Mouse (Mus musculus) left cerebral cortex, postnatal 14 days (tissue): ENCODE measurements around the gene Bahcc1. TPM values are rescaled to one million over a fixed set of nuclear protein-coding genes. Genes with fewer than 3 reads are reported as not detected.

Experiments used
- DNase-seq, 2 experiments: peaks; one replicate each; pipeline ENCODE4 v3.0.0; 2021 to 2022; ENCODE audit warnings: low spot score in 2 of 2, mixed read lengths in 1 of 2
- intact Hi-C: fragments of 180-260 bp; cut with DNase I; formaldehyde crosslinking; loops from one replicate; pipeline ENCODE4 v1.15.1; 2025
- total RNA-seq, 2 experiments: library from RNA; stranded (reverse); gene quantifications; 2 replicates each; pipeline ENCODE4 v1.2.3; 2021

Bahcc1 gene
- total RNA-seq, 2 experiments from 2014 or later: 16.4 to 17.6 TPM

GRCm38 (mm10) chr11:120269007-120269406 lies 36.3 kb downstream of the Bahcc1 start:
- no peak for DNase-seq
- intact Hi-C loops: loop anchor here (5.0 kb wide), 1 partner anchor 38 kb away; no protein-coding TSS in a partner anchor

- peak in 1 of 2 experiments; percentile 46 for DNase-seq
- intact Hi-C loops: loop anchor here (5.0 kb wide), 1 partner anchor 38 kb away; no protein-coding TSS in a partner anchor
These were observed 36.9 kb downstream of the Bahcc1 start for GRCm38 (mm10) chr11:120269498-120270104.

- intact Hi-C loops: no loop called here
- DNase-seq: peak; percentile 53 to 63
These were observed 46.6 kb downstream of the Bahcc1 start for GRCm38 (mm10) chr11:120279335-120279734.

DNA sequence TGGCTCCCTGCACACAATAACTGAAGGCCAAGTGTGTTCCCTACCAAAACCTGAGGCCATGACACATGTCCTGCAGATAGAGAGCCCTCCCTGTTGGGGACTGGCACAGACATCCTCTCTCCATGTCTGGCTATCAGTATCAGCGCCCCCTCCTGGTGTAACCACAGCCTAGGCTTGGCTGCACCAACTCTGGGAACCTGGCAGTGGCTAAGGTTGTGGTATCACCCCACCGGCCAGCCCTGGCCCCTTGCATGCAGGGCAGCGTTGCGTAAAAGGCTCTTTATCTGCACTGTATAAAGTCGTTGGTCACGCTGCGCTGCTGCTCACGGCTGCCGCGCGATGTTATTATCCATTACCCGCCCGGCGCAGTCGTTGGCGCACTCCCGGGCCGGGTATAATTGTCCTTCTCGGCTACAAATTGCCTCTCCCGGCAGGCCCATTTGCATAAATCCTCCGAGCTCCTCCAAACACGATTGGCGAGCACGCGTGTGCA lies 47.6 kb downstream of the Bahcc1 start:
- DNase-seq: peak in 1 of 2 experiments; percentile 43
- intact Hi-C loops: no loop called here

DNA sequence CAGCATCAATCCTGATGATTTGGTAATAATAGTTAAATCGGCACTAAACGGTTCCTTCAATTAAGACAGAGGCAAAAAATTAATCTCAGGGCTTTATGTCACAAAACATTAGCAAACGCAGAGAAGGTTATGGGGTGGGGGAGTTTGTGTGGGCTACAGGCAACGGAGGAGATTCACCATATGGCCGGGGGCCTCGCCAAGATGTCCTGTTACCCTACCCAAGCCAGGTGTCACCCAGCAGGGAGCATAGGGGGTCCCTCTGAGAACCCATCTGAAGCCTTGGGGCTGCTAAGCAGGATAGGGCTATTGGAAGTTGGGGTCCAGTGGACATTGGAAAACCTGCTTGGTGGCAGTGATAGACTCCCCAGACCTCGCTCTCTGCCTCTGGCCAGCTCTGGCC lies 48.0 kb downstream of the Bahcc1 start:
- intact Hi-C loops: no loop called here
- no peak for DNase-seq

DNA sequence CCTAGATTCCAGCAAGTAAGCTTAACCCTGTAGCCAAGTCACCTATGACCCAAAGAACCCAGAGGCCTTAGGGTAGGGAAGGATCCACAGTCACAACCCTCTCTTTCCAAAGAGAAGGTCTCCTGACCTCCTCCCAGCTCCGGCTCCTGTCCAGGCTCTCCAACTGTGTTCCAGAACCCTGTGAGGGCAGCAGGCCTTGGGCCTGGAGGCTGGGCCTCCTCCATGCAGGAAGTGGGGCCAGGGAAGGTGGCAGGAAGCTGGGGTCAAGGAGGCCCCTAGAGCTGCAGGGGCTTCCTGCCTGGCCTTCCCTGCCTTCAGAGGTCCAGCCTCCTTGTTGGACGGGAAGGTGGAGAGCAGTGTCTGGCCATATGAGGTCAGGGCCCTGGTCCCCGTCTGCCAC lies 48.5 kb downstream of the Bahcc1 start:
- DNase-seq: no peak
- intact Hi-C loops: no loop called here

DNA sequence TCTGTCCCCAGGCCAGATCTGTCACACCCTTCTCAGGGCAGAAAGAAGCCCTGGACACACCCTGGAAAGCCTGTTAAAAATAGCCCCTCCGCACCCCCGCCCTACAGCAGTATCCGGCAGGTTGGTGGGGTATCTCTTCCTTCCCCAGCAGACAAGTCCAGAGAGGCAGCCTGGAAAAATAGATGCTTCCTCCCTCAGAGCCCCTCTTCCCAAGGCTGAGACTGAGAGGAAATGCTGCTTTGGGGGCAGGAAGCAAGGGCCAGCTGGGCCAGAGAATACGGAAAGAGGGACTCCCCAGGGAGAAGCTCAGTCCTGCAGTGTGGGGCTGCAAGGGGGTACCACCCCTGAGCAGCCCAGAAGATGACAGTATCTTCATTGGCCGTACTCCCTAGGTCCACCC lies 50.8 kb downstream of the Bahcc1 start:
- no peak for DNase-seq

GRCm38 (mm10) chr11:120289644-120290043 lies 56.9 kb downstream of the Bahcc1 start:
- intact Hi-C loops: no loop called here
- no peak for DNase-seq

More for the DNA sequence above, 50.8 kb downstream of the Bahcc1 start:
- intact Hi-C loops: no loop called here

DNA sequence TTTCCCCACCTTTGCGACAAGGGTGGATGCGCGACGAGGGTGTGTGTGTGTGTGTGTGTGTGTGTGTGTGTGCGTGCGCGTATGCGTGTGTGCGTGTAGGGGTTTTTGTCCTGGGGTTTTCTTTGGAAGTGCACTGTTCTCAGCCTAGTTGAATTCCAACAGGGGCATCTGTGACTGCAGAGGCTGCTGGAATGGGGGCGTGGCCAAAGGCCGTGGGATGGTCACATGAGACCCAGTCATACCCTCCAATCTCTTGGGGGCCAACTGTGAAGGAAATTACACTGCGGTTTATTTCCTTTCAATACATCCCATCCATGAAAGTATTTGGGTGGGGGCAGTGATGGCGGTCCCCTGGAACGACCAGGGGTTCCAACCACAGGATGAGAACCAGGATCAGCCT lies 57.5 kb downstream of the Bahcc1 start:
- no peak for DNase-seq
- intact Hi-C loops: no loop called here

DNA sequence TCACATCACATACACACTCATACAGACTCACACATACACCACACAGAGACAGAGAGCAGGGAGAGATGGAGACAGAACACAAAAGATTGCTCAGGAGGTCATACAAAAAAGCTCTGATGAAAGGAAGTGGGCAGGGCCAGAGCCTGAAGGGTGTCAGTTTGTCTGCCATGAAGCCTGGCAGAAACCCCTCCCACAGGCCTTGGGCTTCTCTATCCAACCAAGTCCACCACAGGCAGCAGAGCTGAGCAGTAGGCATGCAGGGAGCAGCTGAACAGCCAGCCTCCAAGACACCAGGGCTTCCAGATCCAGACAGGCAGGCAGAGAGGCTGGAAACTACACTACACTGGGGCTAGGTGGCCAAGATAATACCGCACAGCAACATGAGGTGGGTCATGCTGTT lies 61.0 kb downstream of the Bahcc1 start:
- intact Hi-C loops: no loop called here
- DNase-seq: no peak

GRCm38 (mm10) chr11:120296305-120297144 lies 63.8 kb downstream of the Bahcc1 start:
- intact Hi-C loops: no loop called here
- DNase-seq: no peak

- intact Hi-C loops: no loop called here
These were observed 65.0 kb downstream of the Bahcc1 start for GRCm38 (mm10) chr11:120297767-120298166.

GRCm38 (mm10) chr11:120298441-120299141 lies 65.8 kb downstream of the Bahcc1 start:
- intact Hi-C loops: no loop called here

More at GRCm38 (mm10) chr11:120297767-120298166, 65.0 kb downstream of the Bahcc1 start:
- DNase-seq: no peak

GRCm38 (mm10) chr11:120299484-120299883 lies 66.7 kb downstream of the Bahcc1 start:
- no peak for DNase-seq

More at GRCm38 (mm10) chr11:120298441-120299141, 65.8 kb downstream of the Bahcc1 start:
- DNase-seq: no peak

GRCm38 (mm10) chr11:120303119-120303518 lies 70.4 kb downstream of the Bahcc1 start:
- no peak for DNase-seq
- intact Hi-C loops: no loop called here

More at GRCm38 (mm10) chr11:120299484-120299883, 66.7 kb downstream of the Bahcc1 start:
- intact Hi-C loops: no loop called here

GRCm38 (mm10) chr11:120303559-120304349 lies 71.0 kb downstream of the Bahcc1 start:
- intact Hi-C loops: loop anchor here (2.0 kb wide), 1 partner anchor 63 kb away; no protein-coding TSS in a partner anchor
- DNase-seq: no peak

GRCm38 (mm10) chr11:120304350-120304694 lies 71.6 kb downstream of the Bahcc1 start:
- intact Hi-C loops: loop anchor here (2.0 kb wide), 1 partner anchor 64 kb away; no protein-coding TSS in a partner anchor
- DNase-seq: no peak

DNA sequence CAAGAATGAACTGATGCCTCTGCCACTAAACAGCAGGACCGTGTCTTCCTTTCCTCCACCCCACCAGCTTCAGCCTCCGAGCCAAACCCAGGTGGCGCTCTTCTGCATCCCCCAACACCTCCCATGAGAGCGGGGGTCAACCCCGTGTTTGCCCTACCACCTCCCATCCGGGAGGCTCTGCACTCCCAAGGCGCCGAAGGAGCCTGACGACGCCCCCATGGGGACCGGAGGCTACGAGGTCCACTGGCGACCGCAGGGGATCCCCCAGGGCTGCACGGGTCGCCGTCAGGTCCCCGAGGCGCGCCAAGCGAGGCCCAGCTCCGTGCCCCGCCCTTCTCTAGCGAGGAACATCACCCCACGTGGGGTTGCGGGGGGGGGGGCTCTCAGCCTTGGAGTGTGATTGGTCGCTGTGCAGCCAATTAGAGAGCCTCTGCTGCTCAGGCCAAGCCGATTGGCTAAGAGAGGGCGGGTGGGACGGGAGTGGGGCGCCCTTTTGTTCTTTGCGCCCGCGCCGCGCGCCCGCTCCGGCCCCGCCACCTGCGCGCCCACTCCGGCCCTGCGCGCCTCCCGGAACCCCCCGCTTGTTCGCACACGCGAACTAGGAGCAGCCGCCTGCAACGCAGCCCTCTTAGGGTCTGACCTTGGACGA lies 72.3 kb downstream of the Bahcc1 start:
- intact Hi-C loops: loop anchor here (2.0 to 5.0 kb wide), 2 partner anchors 38 to 64 kb away; no protein-coding TSS in a partner anchor
- DNase-seq: peak; percentile 86 to 91
